Mouse (Mus musculus) kidney, embryonic 16.5 days (tissue): ENCODE results near the gene Retreg2. TPM values are rescaled to one million over a fixed set of nuclear protein-coding genes. Genes with fewer than 3 reads are reported as not detected.
A peak's percentile ranks its signal among the peaks of the same experiment; 100 is the strongest.

Experiments used
- ATAC-seq: fragments of 200-750 bp; cut with Nextera tagmentation; 2 replicates; pipeline ENCODE4 v1.8.0; 2017; ENCODE audit warnings: moderate TSS enrichment; ENCODE audit not compliant: low FRiP score, low TSS enrichment
- H3K27ac ChIP-seq: fragments of 300-500 bp; sonication (generic); 2 replicates; pipeline ENCODE4 v1.5.1; 2014; ENCODE audit warnings: low read length
- H3K27me3 ChIP-seq: fragments of 300-500 bp; sonication (generic); 2 replicates; pipeline ENCODE4 v1.6.1; 2014; ENCODE audit warnings: low read length, control low read depth, mixed read lengths; ENCODE audit not compliant: insufficient read depth
- H3K36me3 ChIP-seq: fragments of 300-500 bp; sonication (generic); 2 replicates; pipeline ENCODE4 v1.6.1; 2014; ENCODE audit warnings: low read length, control low read depth, mixed read lengths; ENCODE audit not compliant: insufficient read depth
- H3K4me1 ChIP-seq: fragments of 300-500 bp; sonication (generic); 2 replicates; pipeline ENCODE4 v1.6.1; 2014; ENCODE audit warnings: low read length, control low read depth, mixed read lengths; ENCODE audit not compliant: insufficient read depth
- H3K4me2 ChIP-seq: fragments of 300-500 bp; sonication (generic); replicated peaks from 2 replicates; pipeline ENCODE4 v1.6.1; 2014; ENCODE audit warnings: low read depth, low read length
- H3K4me3 ChIP-seq: fragments of 300-500 bp; sonication (generic); 2 replicates; pipeline ENCODE4 v1.5.1; 2014; ENCODE audit warnings: mild to moderate bottlenecking, low read length
- H3K9ac ChIP-seq: fragments of 300-500 bp; sonication (generic); replicated peaks from 2 replicates; pipeline ENCODE4 v1.6.1; 2014; ENCODE audit warnings: low read length
- H3K9me3 ChIP-seq: fragments of 300-500 bp; sonication (generic); 2 replicates; pipeline ENCODE4 v1.6.1; 2016; ENCODE audit warnings: low read length, control low read depth
- WGBS: fragments of 180-500 bp; shearing (Covaris S2); extraction: QIAGEN DNeasy Blood & Tissue Kit; methylation state at CpG from one replicate; pipeline ENCODE4 v1.1.7; 2014; 5-methylcytosine and 5-hydroxymethylcytosine counted together
- polyA plus RNA-seq: library from polyadenylated mRNA; unstranded; fragments of >200 nt; fragmentation: Nextera tagmentation; extraction: Ambion mirVana; gene quantifications from 2 replicates; pipeline ENCODE4 v1.2.1, GENCODE M21; 2015

Gene Retreg2
- polyA plus RNA-seq, 1 experiment from 2014 or later, result 56.3 TPM

GRCm38 (mm10) chr1:75187126-75187525 is 44.5 kb downstream of the Retreg2 start:
- no peak for ATAC-seq
- no peak overlapping the region for H3K27ac ChIP-seq

GRCm38 (mm10) chr1:75187914-75188483 is 45.4 kb downstream of the Retreg2 start:
- WGBS, result 82% methylated on average over 2 of the region's 2 CpGs
- H3K9me3 ChIP-seq, result no peaks in the 10 kb centered on the region
- H3K36me3 ChIP-seq, result peaks cover 31% of the 10 kb centered on the region
- no peak overlapping the region for H3K4me2 ChIP-seq
- no peak for ATAC-seq
- no peaks in the 10 kb centered on the region for H3K27me3 ChIP-seq
- H3K9ac ChIP-seq, result no peak overlapping the region
- no peak overlapping the region for H3K27ac ChIP-seq
- peaks cover 14% of the 10 kb centered on the region for H3K4me1 ChIP-seq
- no peak overlapping the region for H3K4me3 ChIP-seq

More at GRCm38 (mm10) chr1:75187126-75187525, 44.5 kb downstream of the Retreg2 start:
- peaks cover 37% of the 10 kb centered on the region for H3K36me3 ChIP-seq
- H3K9me3 ChIP-seq, result no peaks in the 10 kb centered on the region
- no peak overlapping the region for H3K4me3 ChIP-seq
- H3K27me3 ChIP-seq, result no peaks in the 10 kb centered on the region
- no peak overlapping the region for H3K4me2 ChIP-seq
- H3K9ac ChIP-seq, result no peak overlapping the region
- H3K4me1 ChIP-seq, result peaks cover 12% of the 10 kb centered on the region

- no peak overlapping the region; the same call in 1 of the 2 replicates for H3K4me3 ChIP-seq
- no peaks in the 10 kb centered on the region for H3K27me3 ChIP-seq
- ATAC-seq, result no peak
- no peaks in the 10 kb centered on the region for H3K9me3 ChIP-seq
- no peak overlapping the region for H3K27ac ChIP-seq
- H3K4me2 ChIP-seq, result no peak overlapping the region
- peaks cover 23% of the 10 kb centered on the region for H3K4me1 ChIP-seq
- 65% methylated on average over 2 of the region's 2 CpGs for WGBS
- peak overlapping the region; percentile 89; the same call in 1 of the 2 replicates for H3K9ac ChIP-seq
- peaks cover 26% of the 10 kb centered on the region for H3K36me3 ChIP-seq
Observed at GRCm38 (mm10) chr1:75190577-75190976, 48.0 kb downstream of the Retreg2 start.

- H3K9me3 ChIP-seq, result no peaks in the 10 kb centered on the region
- no peaks in the 10 kb centered on the region for H3K27me3 ChIP-seq
- 47% methylated on average over 5 of the region's 5 CpGs for WGBS
- H3K4me1 ChIP-seq, result peaks cover 23% of the 10 kb centered on the region
- H3K9ac ChIP-seq, result peak overlapping the region; percentile 89
- H3K27ac ChIP-seq, result peak overlapping the region; percentile 89
- H3K4me3 ChIP-seq, result peak overlapping the region; percentile 86
- H3K36me3 ChIP-seq, result peaks cover 26% of the 10 kb centered on the region
- H3K4me2 ChIP-seq, result peak overlapping the region; percentile 67
- ATAC-seq, result no peak
Observed at GRCm38 (mm10) chr1:75191258-75191621, 48.7 kb downstream of the Retreg2 start.

GRCm38 (mm10) chr1:75191622-75192402 is 49.2 kb downstream of the Retreg2 start, which contains the start of the genes Ankzf1 and Atg9a:
Gene Ankzf1, plus strand, starts transcription at chr1:75192151.
Gene Atg9a, minus strand, starts transcription at chr1:75192196.
- ATAC-seq, result peak; percentile 99

GRCm38 (mm10) chr1:75192452-75192851 is 49.9 kb downstream of the Retreg2 start:
- ATAC-seq, result peak; percentile 62; the same call in 1 of the 2 replicates
- Histone ChIP-seq H3K9ac (peak overlapping the region; percentile 90), H3K9me3 (no peaks in the 10 kb centered on the region), H3K27ac (peak overlapping the region; percentile 94), H3K4me1 (peaks cover 23% of the 10 kb centered on the region), H3K4me3 (peak overlapping the region; percentile 86), H3K27me3 (no peaks in the 10 kb centered on the region), H3K4me2 (peak overlapping the region; percentile 92), H3K36me3 (peaks cover 25% of the 10 kb centered on the region)
- under 1% methylated on average over 19 of the region's 19 CpGs for WGBS

More at GRCm38 (mm10) chr1:75191622-75192402, 49.2 kb downstream of the Retreg2 start, which contains the start of the genes Ankzf1 and Atg9a:
- under 1% methylated on average over 55 of the region's 56 CpGs for WGBS
- H3K36me3 ChIP-seq, result peaks cover 25% of the 10 kb centered on the region
- no peaks in the 10 kb centered on the region for H3K27me3 ChIP-seq
- H3K4me1 ChIP-seq, result peaks cover 23% of the 10 kb centered on the region
- H3K9me3 ChIP-seq, result no peaks in the 10 kb centered on the region
- peak within 1 kb of the TSS; percentile 90 for H3K9ac ChIP-seq
- peak within 1 kb of the TSS; percentile 92 for H3K4me2 ChIP-seq
- peak within 1 kb of the TSS; percentile 94 for H3K27ac ChIP-seq
- peak within 1 kb of the TSS; percentile 86 for H3K4me3 ChIP-seq

Other genes with a start within 250 kb of the Retreg2 start
- gene Cryba2, start 249.6 kb upstream of the Retreg2 start, polyA plus RNA-seq, result not detected in 2 replicates
- gene Cfap65, start 207.2 kb upstream of the Retreg2 start, polyA plus RNA-seq, result 0.09 TPM in 1 of 2 replicates, not detected in the other
- 2.4 and 3.4 TPM in 2 replicates for gene Ihh, start 191.1 kb upstream of the Retreg2 start, polyA plus RNA-seq
- gene Nhej1, start 17.6 kb upstream of the Retreg2 start, polyA plus RNA-seq, result 10.0 and 12.1 TPM in 2 replicates
- gene Slc23a3, start 8.9 kb upstream of the Retreg2 start, polyA plus RNA-seq, result 5.9 and 6.2 TPM in 2 replicates
- gene Cnppd1, start 67 bp upstream of the Retreg2 start, polyA plus RNA-seq, result 51.1 and 54.4 TPM in 2 replicates
- 48.4 and 51.0 TPM in 2 replicates for gene Zfand2b, start 25.9 kb downstream of the Retreg2 start, polyA plus RNA-seq
- gene Abcb6, start 37.6 kb downstream of the Retreg2 start, polyA plus RNA-seq, result 36.4 and 37.2 TPM in 2 replicates
- gene Ankzf1, start 49.4 kb downstream of the Retreg2 start, polyA plus RNA-seq, result 29.2 and 30.1 TPM in 2 replicates
- 33.0 and 36.0 TPM in 2 replicates for gene Atg9a, start 49.4 kb downstream of the Retreg2 start, polyA plus RNA-seq
- 57.4 and 63.8 TPM in 2 replicates for gene Glb1l, start 68.0 kb downstream of the Retreg2 start, polyA plus RNA-seq
- gene Stk16, start 68.1 kb downstream of the Retreg2 start, polyA plus RNA-seq, result 153 and 169 TPM in 2 replicates
- gene Tuba4a, start 77.1 kb downstream of the Retreg2 start, polyA plus RNA-seq, result 96.3 and 102 TPM in 2 replicates
- not detected in 2 replicates for gene A630095N17Rik, start 89.3 kb downstream of the Retreg2 start, polyA plus RNA-seq
- 41.3 and 45.7 TPM in 2 replicates for gene Dnajb2, start 93.6 kb downstream of the Retreg2 start, polyA plus RNA-seq
- 0.54 and 0.87 TPM in 2 replicates for gene Ptprn, start 121.7 kb downstream of the Retreg2 start, polyA plus RNA-seq
- 1.0 and 3.0 TPM in 2 replicates for gene Resp18, start 135.6 kb downstream of the Retreg2 start, polyA plus RNA-seq
- gene Dnpep, start 175.2 kb downstream of the Retreg2 start, polyA plus RNA-seq, result 168 and 184 TPM in 2 replicates
- 41.6 and 53.6 TPM in 2 replicates for gene Des, start 217.6 kb downstream of the Retreg2 start, polyA plus RNA-seq
- 61.4 and 61.5 TPM in 2 replicates for gene Speg, start 232.5 kb downstream of the Retreg2 start, polyA plus RNA-seq